Mouse (Mus musculus): ENCODE data around the gene Dnajc9.
A peak's percentile ranks its signal among the peaks of the same experiment; 100 is the strongest.

Dnajc9 gene

DNA sequence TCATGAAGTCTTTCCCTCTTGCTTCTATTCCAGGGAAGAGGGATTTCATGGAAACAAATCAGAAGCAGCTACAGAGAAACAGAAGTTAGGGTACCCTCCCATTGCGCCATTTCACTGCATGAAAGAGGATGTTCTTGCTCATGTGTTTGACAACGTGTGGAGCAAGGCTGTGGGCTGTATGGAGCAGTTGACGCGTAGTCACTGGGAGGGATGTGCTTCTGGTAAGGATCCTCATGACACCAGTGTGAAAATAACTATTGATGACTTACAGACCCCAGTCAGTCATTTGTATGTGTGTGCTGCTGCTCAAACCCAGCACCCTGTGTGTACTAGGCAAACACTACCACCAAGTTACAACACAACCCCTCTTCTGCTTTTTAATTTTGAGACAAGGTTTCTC is 25.5 kb downstream of the Dnajc9 start:
- no peak for DNase-seq (ENCODE audit: low spot score in 2 of 2)

- peak; percentile 89 to 90 for DNase-seq (ENCODE audit: low spot score in 2 of 2)
Observed at GRCm38 (mm10) chr14:20347991-20348541, 40.6 kb downstream of the Dnajc9 start, which contains the start of the genes Ecd and Fam149b. TSS of gene Ecd (minus strand) at chr14:20348121. TSS of gene Fam149b (plus strand) at chr14:20348162.

DNA sequence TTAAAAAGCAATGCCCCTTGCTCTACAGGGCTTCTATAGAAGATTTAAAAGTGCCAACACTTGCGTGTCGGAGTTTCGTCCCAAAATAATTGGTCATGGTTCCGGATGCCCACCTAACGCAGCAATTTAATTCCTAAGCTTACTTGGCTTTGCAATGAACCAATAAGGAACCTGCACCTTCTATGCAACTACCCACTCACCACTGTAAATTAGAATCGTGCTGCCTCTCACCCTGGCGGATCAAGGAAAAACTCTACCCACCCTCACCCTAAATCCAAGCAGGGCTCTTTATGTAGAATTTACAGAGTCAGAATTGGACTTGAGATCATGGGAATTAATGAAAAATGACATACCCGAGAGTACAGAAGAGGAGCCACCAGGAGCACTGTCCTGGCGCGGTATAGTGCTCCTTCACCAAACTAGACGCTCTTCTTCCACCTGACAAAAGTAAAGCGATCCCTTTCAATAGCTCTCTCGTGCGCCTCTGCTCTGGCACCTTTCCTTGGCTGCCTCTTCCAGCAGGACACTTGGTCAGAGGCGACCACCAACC is 41.2 kb downstream of the Dnajc9 start:
- peak in 1 of 2 experiments; percentile 15 for DNase-seq (ENCODE audit: low spot score in 2 of 2)

DNA sequence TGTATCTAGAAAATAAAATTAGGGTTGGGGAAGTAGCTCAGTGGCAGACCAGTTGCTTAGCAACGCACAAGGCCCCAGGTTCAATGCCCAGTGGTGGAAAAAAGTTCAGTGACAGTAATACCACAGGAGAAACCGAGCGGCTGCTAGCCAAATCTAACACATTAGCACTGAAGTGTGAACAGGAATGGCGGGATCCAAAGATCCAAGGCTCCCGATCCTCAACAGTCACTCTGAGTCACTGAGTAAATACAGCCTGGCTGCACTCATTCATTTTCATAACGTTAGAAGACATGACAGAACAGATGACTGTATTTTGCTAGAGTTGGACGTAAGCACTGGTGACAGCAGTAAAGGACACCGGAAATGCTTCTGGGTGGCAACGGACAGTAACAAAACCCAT is 42.8 kb downstream of the Dnajc9 start:
- DNase-seq (ENCODE audit: low spot score in 2 of 2) = no peak

GRCm38 (mm10) chr14:20340866-20341265 is 47.8 kb downstream of the Dnajc9 start:
- DNase-seq (ENCODE audit: low spot score in 2 of 2) = no peak

GRCm38 (mm10) chr14:20340149-20340548 is 48.6 kb downstream of the Dnajc9 start:
- no peak for DNase-seq (ENCODE audit: low spot score in 2 of 2)

DNA sequence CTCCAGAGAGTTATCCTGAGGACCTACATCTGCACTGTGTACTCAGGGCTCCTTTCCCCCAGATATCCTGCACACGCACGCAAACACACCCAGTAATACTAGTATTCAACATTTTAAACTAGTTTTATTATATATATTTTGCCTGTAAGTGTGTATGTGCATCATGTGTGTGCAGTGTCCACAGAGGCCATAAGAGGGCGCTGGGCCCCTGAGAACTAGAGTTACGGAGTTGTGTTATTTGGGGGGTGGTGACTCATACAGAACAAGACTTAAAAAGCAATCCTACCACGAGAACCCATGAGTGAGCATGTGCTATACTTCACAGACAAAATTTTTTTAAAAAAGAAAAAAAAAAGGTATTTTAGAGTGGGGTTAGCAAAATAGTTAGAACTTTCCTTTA is 49.3 kb downstream of the Dnajc9 start:
- DNase-seq (ENCODE audit: low spot score in 2 of 2) = no peak
